Mouse (Mus musculus): Measurements from ENCODE around the gene Kcnh2.

Kcnh2 gene

DNA sequence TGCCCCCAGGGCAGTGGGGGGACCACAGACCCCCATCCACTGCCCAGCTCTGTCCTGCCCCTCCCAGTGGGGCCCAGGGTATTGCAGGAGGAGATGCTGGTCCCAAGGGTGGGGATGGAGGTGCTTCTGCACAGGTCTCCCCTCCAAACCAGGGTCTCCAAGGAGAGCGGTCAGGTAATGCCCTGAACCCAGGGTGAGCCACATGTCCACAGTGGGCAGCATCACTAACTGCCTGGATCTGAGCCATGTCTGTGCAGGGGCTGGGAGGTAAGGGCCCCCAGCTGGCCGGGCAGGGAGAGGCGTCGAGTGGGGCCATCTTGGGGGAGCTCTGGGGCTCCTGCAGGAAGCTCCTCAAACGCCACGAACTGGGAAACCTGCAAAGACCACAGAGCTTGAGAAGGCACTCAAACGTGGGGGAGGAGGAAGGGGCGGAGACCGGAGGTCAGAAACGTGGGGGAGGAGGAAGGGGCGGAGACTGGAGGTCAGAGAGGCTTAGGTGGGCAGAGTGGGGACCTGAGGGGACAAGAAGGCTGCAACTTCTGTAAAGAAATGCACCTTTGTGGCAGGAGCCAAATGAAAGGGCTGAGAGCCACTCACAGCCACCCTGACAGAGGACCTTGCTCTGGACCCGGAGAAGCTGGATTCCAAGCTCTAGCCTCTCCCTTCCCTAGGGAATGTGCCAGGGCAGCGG lies 31.5 kb downstream of the Kcnh2 start:
- no peak for DNase-seq (ENCODE audit: low spot score)

DNA sequence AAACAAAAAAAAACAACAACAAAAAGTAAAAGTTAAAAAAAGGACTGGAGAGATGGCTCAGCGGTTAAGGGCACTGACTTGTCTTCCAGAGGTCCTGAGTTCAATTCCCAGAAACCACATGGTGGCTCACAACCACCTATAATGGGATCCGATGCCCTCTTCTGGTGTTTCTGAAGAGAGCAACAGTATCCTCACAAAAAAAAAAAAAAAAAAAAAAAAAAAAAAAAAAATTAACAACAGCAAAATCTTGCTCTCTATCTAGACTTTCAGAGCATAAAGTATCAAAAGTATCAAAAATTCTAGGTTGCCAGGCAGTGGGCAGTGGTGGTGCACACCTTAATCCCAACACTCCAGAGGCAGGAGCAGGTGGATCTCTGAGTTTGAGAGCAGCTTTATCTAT lies 42.2 kb downstream of the Kcnh2 start:
- DNase-seq (ENCODE audit: low spot score), result no peak

GRCm38 (mm10) chr5:24308621-24309020 lies 42.8 kb downstream of the Kcnh2 start:
- no peak for DNase-seq (ENCODE audit: low spot score)

GRCm38 (mm10) chr5:24307118-24307777 lies 44.2 kb downstream of the Kcnh2 start:
- DNase-seq (ENCODE audit: low spot score), result no peak

GRCm38 (mm10) chr5:24303199-24303598 lies 48.2 kb downstream of the Kcnh2 start:
- DNase-seq (ENCODE audit: low spot score), result no peak

GRCm38 (mm10) chr5:24299845-24300589 lies 51.4 kb downstream of the Kcnh2 start:
- peak; percentile 60 for DNase-seq (ENCODE audit: low spot score)

- no peak for DNase-seq (ENCODE audit: low spot score)
Observed at GRCm38 (mm10) chr5:24291954-24292353, 59.5 kb downstream of the Kcnh2 start.

DNA sequence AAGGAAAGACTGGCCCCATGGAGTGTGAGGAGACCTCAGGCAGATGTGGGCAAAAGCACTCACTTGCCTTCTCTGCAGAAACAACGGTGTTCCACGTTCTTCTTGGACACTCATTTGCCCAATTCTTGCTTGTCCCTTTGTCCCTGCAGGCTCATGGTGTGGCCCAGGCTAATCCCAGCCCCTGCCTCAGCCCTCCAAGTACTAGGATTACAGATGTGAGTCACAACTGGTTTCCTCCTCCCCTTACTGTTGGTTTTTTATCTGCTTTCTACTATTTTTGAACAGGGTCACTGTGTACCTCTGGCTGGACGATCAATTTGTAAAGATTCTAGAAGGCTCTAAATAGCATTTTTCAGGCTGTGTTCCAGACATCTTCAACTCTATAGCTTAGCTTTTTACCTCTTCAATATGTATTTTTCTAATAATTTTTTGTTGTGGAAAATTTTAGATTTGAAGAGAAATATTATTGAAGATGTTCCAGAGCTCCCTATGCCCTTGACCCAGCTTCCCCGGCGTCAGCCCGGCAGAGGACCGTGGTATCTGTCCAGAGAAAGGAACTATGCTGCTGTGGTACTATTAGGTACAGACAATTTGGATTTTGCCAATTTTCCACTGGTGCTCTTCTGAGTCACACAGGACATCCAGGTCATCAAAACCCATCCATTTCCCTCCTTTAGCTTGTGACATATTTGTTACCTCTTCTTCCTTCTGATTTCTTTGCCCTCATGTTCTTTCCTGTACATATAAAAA lies 65.0 kb downstream of the Kcnh2 start:
- no peak for DNase-seq (ENCODE audit: low spot score)

- DNase-seq (ENCODE audit: low spot score), result no peak
Observed at GRCm38 (mm10) chr5:24284145-24284544, 67.3 kb downstream of the Kcnh2 start.

- no peak for DNase-seq (ENCODE audit: low spot score)
Observed at GRCm38 (mm10) chr5:24283181-24283580, 68.2 kb downstream of the Kcnh2 start.

DNA sequence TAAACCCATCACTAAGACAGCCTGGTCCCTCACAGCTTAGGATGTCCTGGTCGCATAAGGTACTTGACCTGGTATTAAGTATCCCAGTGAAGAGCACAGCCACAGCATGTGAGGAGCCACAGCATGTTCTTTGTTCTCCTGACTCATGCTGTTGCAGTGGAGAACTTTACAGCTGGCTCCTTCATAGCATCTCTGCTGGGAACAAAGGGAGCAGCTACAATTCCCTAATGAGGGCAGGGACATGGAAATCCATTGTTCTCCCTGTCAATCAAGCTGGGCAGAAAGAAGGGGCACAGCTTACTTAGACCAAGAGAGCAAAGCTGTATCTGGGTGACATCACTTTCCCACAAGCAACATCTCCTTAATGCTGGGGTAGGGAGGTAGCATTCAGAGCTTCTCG lies 70.9 kb downstream of the Kcnh2 start:
- DNase-seq (ENCODE audit: low spot score), result no peak

DNA sequence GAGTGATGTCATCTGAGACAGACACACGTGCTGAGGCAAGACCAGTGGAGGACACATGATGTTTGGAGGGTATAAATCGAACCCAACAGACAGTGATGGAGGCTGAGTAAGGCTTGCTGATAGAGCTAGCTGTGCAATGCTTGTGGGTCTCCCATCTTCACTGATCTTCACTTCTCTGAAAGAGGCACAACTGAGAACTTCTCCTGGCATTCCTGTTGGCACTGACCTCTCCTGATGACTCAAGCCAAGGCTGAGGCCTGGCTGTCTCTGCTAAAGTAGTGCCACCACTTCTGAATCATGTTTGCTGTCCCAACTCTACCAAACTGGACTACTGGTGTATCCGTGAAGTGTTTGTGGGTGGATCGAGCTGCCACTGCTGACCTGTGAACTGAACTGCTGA lies 71.9 kb downstream of the Kcnh2 start:
- no peak for DNase-seq (ENCODE audit: low spot score)

- no peak for DNase-seq (ENCODE audit: low spot score)
Observed at GRCm38 (mm10) chr5:24278206-24278605, 73.2 kb downstream of the Kcnh2 start.

GRCm38 (mm10) chr5:24273683-24274621 lies 77.5 kb downstream of the Kcnh2 start:
- DNase-seq (ENCODE audit: low spot score), result peak; percentile 29

- DNase-seq (ENCODE audit: low spot score), result peak; percentile 21
Observed at GRCm38 (mm10) chr5:24270941-24271340, 80.5 kb downstream of the Kcnh2 start.
